Mouse (Mus musculus) heart, postnatal 25 days (tissue): ENCODE data around the gene Olfr1218. TPM values are rescaled to one million over a fixed set of nuclear protein-coding genes. Genes with fewer than 3 reads are reported as not detected.
"Not testable (repeated sequence)": the region's sequence is repeated elsewhere in the genome, so short reads cannot be mapped to it uniquely, and the experiment has no call there.

ENCODE experiments used
- DNase-seq: peaks from one replicate; pipeline ENCODE4 v3.0.0; 2022; ENCODE audit warnings: low spot score
- intact Hi-C: fragments of 180-260 bp; cut with DNase I; formaldehyde crosslinking; loops from one replicate; pipeline ENCODE4 v1.15.1; 2025
- total RNA-seq, 2 experiments: library from RNA; stranded (reverse); gene quantifications; 2 replicates each; pipeline ENCODE4 v1.2.3; 2021

Gene Olfr1218
- total RNA-seq, result not detected

- no peak for DNase-seq
- intact Hi-C loops, result no loop called here
Observed at GRCm38 (mm10) chr2:89061087-89061486, at the start of gene Olfr1218. Gene Olfr1218, minus strand, starts transcription at chr2:89061187.

GRCm38 (mm10) chr2:89106735-89107134 is 45.7 kb upstream of the Olfr1218 start, which contains the start of gene Olfr1220:
Gene Olfr1220, minus strand, starts transcription at chr2:89106835.
- DNase-seq, result no peak
- intact Hi-C loops, result no loop called here

- intact Hi-C loops, result no loop called here
- no peak for DNase-seq
Observed at GRCm38 (mm10) chr2:89105651-89106050, 44.7 kb upstream of the Olfr1218 start.

GRCm38 (mm10) chr2:89093848-89094247 is 32.9 kb upstream of the Olfr1218 start:
- DNase-seq, result no peak
- intact Hi-C loops, result no loop called here

GRCm38 (mm10) chr2:89083413-89083812 is 22.4 kb upstream of the Olfr1218 start, which contains the start of gene Olfr1219:
Gene Olfr1219, minus strand, starts transcription at chr2:89083513.
- no peak for DNase-seq
- intact Hi-C loops, result no loop called here

GRCm38 (mm10) chr2:89081487-89081886 is 20.5 kb upstream of the Olfr1218 start:
- intact Hi-C loops, result no loop called here
- no peak for DNase-seq

- no peak for DNase-seq
- intact Hi-C loops, result no loop called here
Observed at GRCm38 (mm10) chr2:89031965-89032364, 29.0 kb downstream of the Olfr1218 start, which contains the start of gene Olfr1217. Gene Olfr1217, minus strand, starts transcription at chr2:89032065.

GRCm38 (mm10) chr2:89021436-89021835 is 39.6 kb downstream of the Olfr1218 start:
- intact Hi-C loops, result not testable (repeated sequence)

GRCm38 (mm10) chr2:89018240-89018639 is 42.7 kb downstream of the Olfr1218 start, which contains the start of gene Olfr1216:
Gene Olfr1216, minus strand, starts transcription at chr2:89018340.
- DNase-seq, result no peak
- intact Hi-C loops, result no loop called here

More at GRCm38 (mm10) chr2:89021436-89021835, 39.6 kb downstream of the Olfr1218 start:
- DNase-seq, result not testable (repeated sequence)

GRCm38 (mm10) chr2:89006873-89007272 is 54.1 kb downstream of the Olfr1218 start, which contains the start of gene Olfr1215:
Gene Olfr1215, minus strand, starts transcription at chr2:89006973.
- DNase-seq, result no peak
- intact Hi-C loops, result no loop called here

Other genes with a start within 250 kb of the Olfr1218 start
- gene Olfr1202, start 246.7 kb downstream of the Olfr1218 start, total RNA-seq, result not detected
- not detected for gene Olfr1205, start 231.4 kb downstream of the Olfr1218 start, total RNA-seq
- gene Olfr1204, start 211.9 kb downstream of the Olfr1218 start, total RNA-seq, result not detected
- not detected for gene Olfr1206, start 198.0 kb downstream of the Olfr1218 start, total RNA-seq
- gene Olfr1208, start 158.9 kb downstream of the Olfr1218 start, total RNA-seq, result not detected
- gene Olfr1209, start 146.0 kb downstream of the Olfr1218 start, total RNA-seq, result not detected
- not detected for gene Olfr1211, start 123.1 kb downstream of the Olfr1218 start, total RNA-seq
- gene Olfr1212, start 107.2 kb downstream of the Olfr1218 start, total RNA-seq, result not detected
- not detected for gene Gm13762, start 80.9 kb downstream of the Olfr1218 start, total RNA-seq
- gene Olfr1214, start 68.5 kb downstream of the Olfr1218 start, total RNA-seq, result not detected
- gene Olfr1215, start 54.2 kb downstream of the Olfr1218 start, total RNA-seq, result not detected
- gene Olfr1216, start 42.8 kb downstream of the Olfr1218 start, total RNA-seq, result not detected
- gene Olfr1217, start 29.1 kb downstream of the Olfr1218 start, total RNA-seq, result not detected
- not detected for gene Olfr1219, start 22.3 kb upstream of the Olfr1218 start, total RNA-seq
- gene Olfr1220, start 45.6 kb upstream of the Olfr1218 start, total RNA-seq, result not detected
- gene Olfr1221, start 56.1 kb upstream of the Olfr1218 start, total RNA-seq, result not detected
- gene Olfr1222, start 71.9 kb upstream of the Olfr1218 start, total RNA-seq, result not detected
- not detected for gene Olfr1223, start 90.4 kb upstream of the Olfr1218 start, total RNA-seq
- not detected for gene Olfr1224-ps1, start 102.9 kb upstream of the Olfr1218 start, total RNA-seq
- not detected for gene Olfr1225, start 113.5 kb upstream of the Olfr1218 start, total RNA-seq
- not detected for gene Olfr1226, start 138.9 kb upstream of the Olfr1218 start, total RNA-seq
- not detected for gene Olfr1228, start 192.9 kb upstream of the Olfr1218 start, total RNA-seq
- not detected for gene Olfr1229, start 226.8 kb upstream of the Olfr1218 start, total RNA-seq
- not detected for gene Olfr1230, start 236.1 kb upstream of the Olfr1218 start, total RNA-seq
- gene Olfr1231, start 245.9 kb upstream of the Olfr1218 start, total RNA-seq, result not detected